Mouse (Mus musculus): ENCODE results near the gene Speer4a.
"Not testable (repeated sequence)": the region's sequence is repeated elsewhere in the genome, so short reads cannot be mapped to it uniquely, and the experiment has no call there.

- not testable (repeated sequence) for TF ChIP-seq CTCF (IDR thresholded peaks at IDR 0.05; ENCODE audit: control insufficient read depth, insufficient read depth, insufficient replicate concordance, low read depth, low read length); POLR2A (IDR thresholded peaks at IDR 0.05; ENCODE audit: control insufficient read depth, low read depth, low read length)
These were observed 16.5 kb downstream of the Speer4a start, which contains the start of gene Gm5862 for GRCm38 (mm10) chr5:26022816-26023215.

Data from testis, adult 2 months (tissue).